Mouse (Mus musculus) macrophage (primary cell): ENCODE measurements around the gene Sema4f. TPM values are rescaled to one million over a fixed set of nuclear protein-coding genes. Genes with fewer than 3 reads are reported as not detected.

Source experiments
- H3K27ac ChIP-seq: fragments of 350-480 bp; formaldehyde crosslinking; 2 replicates; pipeline ENCODE4 v1.9.0; 2021
- H3K36me3 ChIP-seq: fragments of 350-480 bp; formaldehyde crosslinking; 2 replicates; pipeline ENCODE4 v1.9.0; 2021; ENCODE audit errors: inconsistent target
- H3K4me3 ChIP-seq: fragments of 350-480 bp; formaldehyde crosslinking; 2 replicates; pipeline ENCODE4 v1.9.0; 2021; ENCODE audit errors: inconsistent target
- H3K79me2 ChIP-seq: fragments of 350-480 bp; formaldehyde crosslinking; 2 replicates; pipeline ENCODE4 v1.9.0; 2021; ENCODE audit errors: inconsistent target
- WGBS: methylation state at CpG from one replicate; pipeline ENCODE4 v1.1.7; 2026; ENCODE audit warnings: inconsistent platforms; ENCODE audit not compliant: missing documents; 5-methylcytosine and 5-hydroxymethylcytosine counted together
- polyA plus RNA-seq: library from polyadenylated mRNA; stranded (reverse); fragments of 250-400 nt; gene quantifications from 3 replicates; pipeline ENCODE4 v1.2.4, GENCODE M21; 2018; ENCODE audit warnings: inconsistent platforms
- total RNA-seq, 78 experiments: library from RNA; depleted of rRNA; stranded (reverse); fragments of 250-400 nt; gene quantifications; 1 replicate in 9 of 78; 2 replicates in 24 of 78; 3 replicates in 43 of 78; 4 replicates in 2 of 78; pipeline ENCODE4 v1.2.4; 2018; ENCODE audit warnings: inconsistent platforms in 56 of 78

Gene Sema4f
- under 1 TPM in 1 of 26 experiments, not detected in 25; 0.20 TPM for total RNA-seq (2018; cell fraction: chromatin; rRNA removed)
- total RNA-seq (2018; cell fraction: cytosol; rRNA removed) = under 1 TPM in 7 of 26 experiments, not detected in 19; under 0.01 to 0.06 (median 0.05) TPM
- under 1 TPM in 2 of 26 experiments, not detected in 24; 0.32 to 0.38 TPM for total RNA-seq (2018; cell fraction: nucleus; rRNA removed)
- polyA plus RNA-seq = not detected in 3 replicates

- Histone ChIP-seq H3K36me3 (no peaks in the 10 kb centered on the region), H3K27ac (no peak within 1 kb of the TSS), H3K79me2 (no peaks in the 10 kb centered on the region), H3K4me3 (no peak within 1 kb of the TSS)
- WGBS = 10% methylated on average over 33 of the region's 44 CpGs
Measured at GRCm38 (mm10) chr6:82939167-82939912, at the start of gene Sema4f. Gene Sema4f, minus strand, starts transcription at chr6:82939769.

GRCm38 (mm10) chr6:82987411-82987971 lies 47.9 kb upstream of the Sema4f start:
- Histone ChIP-seq H3K27ac (no peak overlapping the region), H3K79me2 (no peaks in the 10 kb centered on the region), H3K4me3 (no peak overlapping the region), H3K36me3 (no peaks in the 10 kb centered on the region)
- WGBS = 85% methylated on average over 9 of the region's 9 CpGs

DNA sequence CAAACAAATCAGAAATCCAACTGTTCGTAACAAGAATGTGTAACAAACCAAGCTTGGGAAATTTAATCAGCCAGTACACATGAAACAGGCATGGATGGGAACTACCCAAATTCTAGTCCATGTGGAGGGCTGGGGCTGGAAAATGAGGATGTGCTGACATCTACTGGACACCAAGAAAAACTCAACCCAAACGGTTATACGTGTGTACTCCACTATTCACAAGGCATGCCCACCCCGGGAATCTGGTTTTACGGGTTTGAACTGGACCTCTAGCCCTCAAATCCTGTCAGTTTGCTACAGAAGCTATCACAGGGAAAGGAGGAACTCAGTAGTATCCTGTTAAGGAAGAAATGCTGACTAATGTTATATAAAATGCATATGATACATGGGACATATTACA lies 31.5 kb upstream of the Sema4f start:
- H3K79me2 ChIP-seq = no peaks in the 10 kb centered on the region
- WGBS = 10% methylated on average over 5 of the region's 5 CpGs
- H3K27ac ChIP-seq = no peak overlapping the region
- no peak overlapping the region for H3K4me3 ChIP-seq
- H3K36me3 ChIP-seq = no peaks in the 10 kb centered on the region

DNA sequence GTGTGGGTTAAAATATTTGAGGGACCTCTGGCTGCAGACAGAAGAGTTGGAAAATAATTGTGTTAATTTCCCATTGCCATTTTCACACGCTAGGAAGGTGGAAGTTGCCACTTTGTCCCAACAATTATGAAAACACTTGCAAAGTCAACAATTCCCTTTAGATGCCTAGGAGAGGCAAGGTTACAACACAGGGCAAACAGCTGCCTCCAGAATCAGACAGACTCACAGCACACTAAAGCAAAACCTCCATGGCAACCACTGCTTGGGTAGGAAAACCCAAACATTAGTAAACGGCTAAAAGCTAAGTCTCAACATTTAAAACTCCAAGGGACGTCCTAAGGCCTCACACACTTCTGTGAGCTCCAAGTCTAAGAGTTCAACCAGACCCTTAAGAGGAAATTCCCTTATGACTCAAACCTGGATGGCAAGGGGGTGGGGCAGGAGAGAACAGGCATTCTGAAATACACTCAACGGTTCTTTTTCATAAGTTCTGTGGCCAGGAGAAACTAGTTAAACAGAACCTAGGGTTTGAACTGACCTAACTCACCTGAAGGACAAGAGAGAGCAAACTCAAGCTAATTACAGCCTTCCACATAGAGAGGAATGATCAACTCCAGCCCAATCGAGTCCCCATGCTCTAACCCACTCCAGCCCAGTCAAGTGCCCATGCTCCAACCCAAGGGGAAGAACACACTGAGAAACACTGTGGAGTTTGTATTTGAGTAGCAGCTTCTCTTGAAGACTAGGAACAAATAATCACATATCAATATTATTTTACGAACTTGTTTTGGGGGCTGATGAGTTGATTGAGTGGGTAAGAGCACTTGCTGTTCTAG lies 29.9 kb upstream of the Sema4f start:
- H3K79me2 ChIP-seq = no peaks in the 10 kb centered on the region
- no peak overlapping the region for H3K27ac ChIP-seq
- WGBS = 83% methylated on average over 6 of the region's 6 CpGs
- no peak overlapping the region for H3K4me3 ChIP-seq
- no peaks in the 10 kb centered on the region for H3K36me3 ChIP-seq

DNA sequence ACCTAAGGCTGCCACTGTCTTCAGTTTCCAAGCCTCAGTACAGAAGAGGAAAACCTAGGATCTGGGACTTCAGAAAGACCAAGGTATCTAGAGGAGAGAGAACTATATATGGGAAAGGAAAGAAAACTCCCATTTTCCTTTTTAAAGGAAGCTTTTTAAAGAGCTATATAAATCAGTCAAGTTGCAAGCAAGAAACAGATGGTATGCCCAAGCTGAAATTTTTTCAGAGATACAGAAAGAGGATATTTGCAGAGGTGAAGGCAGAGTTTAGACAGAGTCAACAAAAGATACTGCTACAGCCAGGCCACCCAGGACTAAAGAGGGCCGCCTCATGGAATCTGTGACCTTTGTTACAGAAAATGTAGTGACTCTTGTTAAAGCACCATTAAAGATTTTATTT lies 22.1 kb upstream of the Sema4f start:
- Histone ChIP-seq H3K36me3 (no peaks in the 10 kb centered on the region), H3K27ac (no peak overlapping the region), H3K79me2 (no peaks in the 10 kb centered on the region), H3K4me3 (no peak overlapping the region)
- WGBS = 88% methylated on average over 1 of the region's 1 CpGs

DNA sequence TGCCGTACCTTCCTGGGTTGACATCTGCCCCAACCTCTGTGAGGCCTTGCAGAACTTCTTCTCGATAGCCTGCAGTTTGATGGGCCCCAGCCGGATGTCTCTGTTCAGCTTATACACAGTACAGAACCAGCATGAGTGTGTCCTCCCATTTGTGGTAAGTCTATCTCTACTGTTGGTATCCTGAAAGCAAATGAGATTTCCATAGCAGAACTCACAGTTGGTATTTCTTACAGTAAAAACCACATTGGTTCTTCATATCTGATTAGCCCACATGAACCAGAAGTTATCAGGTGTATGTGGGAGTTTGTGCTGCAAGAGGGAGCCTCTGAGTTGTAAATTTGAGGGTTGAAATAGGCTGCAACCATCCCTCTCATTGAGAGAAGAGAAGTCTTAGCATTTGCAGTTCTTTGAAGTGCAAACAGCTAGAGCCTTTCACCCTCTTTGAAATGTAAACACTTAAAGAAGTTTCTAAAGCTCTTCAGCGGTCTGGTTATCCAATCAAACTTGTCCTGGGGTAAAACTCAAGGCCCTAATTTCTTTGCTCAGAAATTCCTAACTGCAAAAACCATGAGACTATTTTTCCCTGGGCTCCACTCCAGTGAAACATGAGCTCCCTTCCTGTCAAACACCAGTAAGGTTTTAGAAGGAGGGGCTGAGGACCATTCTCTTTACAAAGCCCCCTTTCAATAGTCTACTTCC lies 17.1 kb upstream of the Sema4f start:
- no peaks in the 10 kb centered on the region for H3K79me2 ChIP-seq
- 94% methylated on average over 4 of the region's 4 CpGs for WGBS
- H3K27ac ChIP-seq = no peak overlapping the region
- H3K4me3 ChIP-seq = no peak overlapping the region
- no peaks in the 10 kb centered on the region for H3K36me3 ChIP-seq

DNA sequence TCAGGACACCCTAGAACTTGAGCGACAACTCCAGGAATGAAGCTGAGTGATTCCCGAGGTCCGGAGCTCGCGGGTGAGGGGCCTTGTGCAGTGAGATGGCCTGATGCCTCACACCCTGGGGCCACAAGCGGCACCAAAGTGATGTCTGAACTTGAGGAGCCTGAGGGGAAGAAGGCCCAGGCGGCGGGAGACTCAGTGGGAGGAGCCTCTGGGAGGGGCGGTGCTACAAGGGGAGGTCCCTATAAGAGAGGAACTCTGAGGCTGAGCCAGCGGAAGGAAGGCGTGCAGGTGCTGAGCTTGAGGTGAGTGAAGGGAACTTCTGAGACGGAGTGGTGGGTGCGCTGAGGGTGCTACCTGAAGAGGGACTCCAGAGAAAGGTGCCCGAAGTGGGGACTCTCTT lies 7.1 kb upstream of the Sema4f start, which contains the start of gene M1ap:
TSS of gene M1ap (plus strand) at position 252 of the 400 bp plus-strand sequence.
- Histone ChIP-seq H3K4me3 (no peak within 1 kb of the TSS), H3K79me2 (no peaks in the 10 kb centered on the region), H3K27ac (no peak within 1 kb of the TSS), H3K36me3 (no peaks in the 10 kb centered on the region)
- 87% methylated on average over 14 of the region's 14 CpGs for WGBS

DNA sequence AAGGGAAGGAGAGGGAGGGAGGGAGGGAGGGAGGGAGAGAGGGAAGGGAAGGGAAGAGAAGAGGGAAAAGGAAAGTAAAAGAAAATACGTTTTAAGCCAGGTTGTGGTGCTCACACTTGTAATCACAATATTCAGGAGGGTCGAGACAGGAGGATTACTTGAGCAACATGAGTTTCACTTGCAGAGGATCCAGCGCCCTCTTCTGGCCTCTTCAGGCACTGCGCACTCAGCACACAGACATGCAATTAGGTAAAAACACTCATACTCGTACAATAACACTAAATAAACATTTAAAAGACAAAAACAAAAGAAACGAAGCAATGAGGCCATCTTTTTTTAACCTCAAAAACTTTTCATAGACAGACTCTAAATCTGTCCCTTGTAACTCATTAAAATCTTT lies 6.2 kb upstream of the Sema4f start:
- Histone ChIP-seq H3K4me3 (no peak overlapping the region), H3K27ac (no peak overlapping the region), H3K36me3 (no peaks in the 10 kb centered on the region), H3K79me2 (no peaks in the 10 kb centered on the region)
- WGBS = 63% methylated on average over 6 of the region's 6 CpGs

DNA sequence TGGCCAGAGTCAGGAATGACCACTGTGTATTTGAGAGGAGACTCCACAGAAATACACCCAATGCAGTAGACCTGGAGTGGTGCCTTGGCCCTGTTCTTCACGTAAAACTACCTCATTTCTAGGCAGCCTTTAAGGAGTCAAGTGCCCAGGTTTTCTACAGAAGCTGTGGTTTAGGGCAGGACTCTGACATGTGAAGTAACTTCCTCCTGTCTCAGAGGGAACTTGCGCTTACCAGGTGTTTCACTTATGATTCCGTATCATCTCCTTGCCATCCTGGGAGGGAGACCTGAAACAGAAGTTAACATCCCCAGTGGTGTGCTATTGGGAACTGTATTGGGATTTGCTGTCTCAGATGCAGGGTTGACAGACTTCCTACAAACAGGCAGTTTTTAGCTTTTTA lies 1.2 kb upstream of the Sema4f start:
- Histone ChIP-seq H3K27ac (no peak overlapping the region), H3K36me3 (no peaks in the 10 kb centered on the region), H3K79me2 (no peaks in the 10 kb centered on the region), H3K4me3 (no peak overlapping the region)
- WGBS = 0% methylated on average over 3 of the region's 3 CpGs

GRCm38 (mm10) chr6:82934616-82935230 lies 4.8 kb downstream of the Sema4f start:
- Histone ChIP-seq H3K36me3 (no peaks in the 10 kb centered on the region), H3K4me3 (no peak overlapping the region), H3K79me2 (no peaks in the 10 kb centered on the region), H3K27ac (no peak overlapping the region)
- 100% methylated on average over 3 of the region's 3 CpGs for WGBS

DNA sequence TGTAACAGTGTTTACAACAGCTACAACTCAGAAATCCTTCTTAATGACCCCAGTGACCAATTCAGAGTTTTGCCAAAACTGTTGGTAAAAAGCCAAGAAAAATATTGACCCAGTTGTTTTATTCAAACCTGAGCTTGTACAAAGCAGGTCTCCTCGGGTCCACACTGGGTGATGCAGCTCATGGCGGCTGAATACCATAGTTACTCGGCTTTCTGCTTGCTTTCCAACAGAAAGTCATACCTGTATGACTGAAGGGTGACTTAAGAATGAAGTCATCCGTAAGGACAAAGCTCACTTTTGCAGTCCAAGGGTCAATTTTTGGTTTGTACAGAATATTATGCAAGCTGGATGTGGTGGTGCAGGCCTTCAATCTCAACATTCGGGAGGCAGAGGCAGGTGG lies 12.0 kb downstream of the Sema4f start:
- H3K27ac ChIP-seq = no peak overlapping the region
- 91% methylated on average over 5 of the region's 5 CpGs for WGBS

DNA sequence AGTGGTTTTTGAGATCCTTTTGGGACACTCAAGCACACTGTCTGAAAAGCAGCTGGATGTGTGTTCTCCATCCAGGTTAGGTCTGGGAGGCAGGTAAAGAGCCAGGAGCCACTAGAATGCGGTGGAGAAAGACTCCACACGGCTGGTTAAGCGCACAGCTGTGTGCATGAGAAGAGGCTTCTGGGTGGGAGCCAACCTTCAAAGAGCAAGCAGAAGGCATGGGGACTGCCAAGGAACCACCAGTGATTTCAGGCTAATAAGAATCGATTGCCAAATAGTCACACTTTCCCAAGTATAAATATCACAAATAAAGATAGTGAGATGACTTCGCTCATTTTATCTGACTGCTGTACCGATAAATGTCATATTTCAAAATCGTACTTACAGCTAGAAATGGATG lies 13.0 kb downstream of the Sema4f start:
- Histone ChIP-seq H3K4me3 (no peak overlapping the region), H3K79me2 (no peaks in the 10 kb centered on the region), H3K36me3 (no peaks in the 10 kb centered on the region), H3K27ac (no peak overlapping the region)
- 90% methylated on average over 7 of the region's 7 CpGs for WGBS

More for the DNA sequence above, 12.0 kb downstream of the Sema4f start:
- H3K36me3 ChIP-seq = no peaks in the 10 kb centered on the region
- H3K79me2 ChIP-seq = no peaks in the 10 kb centered on the region
- H3K4me3 ChIP-seq = no peak overlapping the region

DNA sequence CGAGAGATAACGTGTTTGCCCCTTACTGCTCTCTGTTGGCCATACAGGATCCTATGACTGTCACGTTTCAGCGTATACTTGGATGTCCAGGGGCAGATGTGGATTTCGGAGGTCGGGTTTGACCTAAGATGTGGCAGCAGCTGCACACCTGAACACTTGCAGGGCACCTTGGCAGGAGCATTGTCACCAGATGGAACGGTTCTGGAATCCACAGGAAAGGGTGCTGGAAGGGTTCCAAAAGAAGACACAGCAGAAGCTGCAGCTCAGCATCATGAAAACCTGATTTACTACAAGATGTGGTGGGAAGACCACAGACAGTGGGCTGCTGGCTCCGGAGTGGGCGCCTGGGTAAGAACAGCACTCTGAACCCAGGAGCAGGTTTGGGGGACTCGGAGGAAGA lies 13.5 kb downstream of the Sema4f start:
- Histone ChIP-seq H3K4me3 (no peak overlapping the region), H3K79me2 (no peaks in the 10 kb centered on the region), H3K27ac (no peak overlapping the region), H3K36me3 (no peaks in the 10 kb centered on the region)
- WGBS = 88% methylated on average over 10 of the region's 10 CpGs

DNA sequence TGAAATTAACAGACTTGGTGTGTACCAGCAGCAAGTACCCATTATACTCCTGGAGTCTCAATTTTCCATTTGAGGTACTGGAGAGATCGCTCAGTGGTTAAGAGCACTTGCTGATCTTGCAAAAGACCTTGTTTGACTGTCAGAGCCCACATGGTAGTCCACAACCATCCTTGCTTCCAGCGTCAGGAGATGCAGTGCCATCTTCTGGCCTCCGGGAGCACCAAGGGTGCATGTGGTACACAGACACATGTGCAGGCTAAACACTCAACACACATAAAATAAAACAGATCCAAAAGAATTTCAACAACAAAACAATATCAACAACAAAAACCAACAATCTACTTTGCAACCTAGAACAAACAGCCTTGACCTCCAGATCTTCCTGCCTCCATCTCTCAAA lies 14.6 kb downstream of the Sema4f start:
- Histone ChIP-seq H3K4me3 (no peak overlapping the region), H3K27ac (no peak overlapping the region)
- 94% methylated on average over 3 of the region's 3 CpGs for WGBS

More for the DNA sequence above, 14.6 kb downstream of the Sema4f start:
- no peaks in the 10 kb centered on the region for H3K79me2 ChIP-seq
- no peaks in the 10 kb centered on the region for H3K36me3 ChIP-seq
